Mouse (Mus musculus): ENCODE data around the gene Gm3317. TPM values are rescaled to one million over a fixed set of nuclear protein-coding genes. Genes with fewer than 3 reads are reported as not detected.
"Not testable (repeated sequence)": the region's sequence is repeated elsewhere in the genome, so short reads cannot be mapped to it uniquely, and the experiment has no call there.

Gene Gm3317
- total RNA-seq (2014; fragmentation: Nextera tagmentation): not detected in 2 replicates
- not detected in 2 replicates for total RNA-seq (2017)

- not testable (repeated sequence) for ATAC-seq (replicated peaks; ENCODE audit: low FRiP score, low TSS enrichment, poor library complexity, severe bottlenecking)
Observed at GRCm38 (mm10) chr14:5164235-5164634, at the start of gene Gm3317. Gene Gm3317, plus strand, starts transcription at chr14:5164535.

DNA sequence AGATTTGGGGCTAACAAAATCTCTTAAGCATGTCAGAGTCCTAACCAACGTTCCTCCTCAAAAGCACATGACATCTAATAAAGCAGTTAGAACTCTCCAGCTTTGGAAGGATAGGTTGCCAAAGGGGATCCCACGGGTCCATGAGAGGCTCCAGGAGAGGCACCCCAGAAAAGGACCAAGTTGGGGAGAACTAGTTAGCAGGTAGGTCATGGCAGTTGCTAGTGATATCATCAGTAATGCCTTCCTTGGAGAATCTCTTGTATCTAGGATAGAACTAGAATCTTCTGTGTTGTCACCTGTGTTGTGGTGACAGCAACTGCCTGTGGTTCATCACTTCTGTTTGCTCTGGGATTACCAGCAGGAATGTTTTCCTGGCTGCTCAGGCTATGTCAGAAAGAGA lies 33.1 kb upstream of the Gm3317 start, which contains the start of gene Gm8279:
TSS of gene Gm8279 (plus strand) at position 301 of the 400 bp plus-strand sequence.
- ATAC-seq (replicated peaks; ENCODE audit: low FRiP score, low TSS enrichment, poor library complexity, severe bottlenecking): not testable (repeated sequence)

- ATAC-seq (replicated peaks; ENCODE audit: low FRiP score, low TSS enrichment, poor library complexity, severe bottlenecking): not testable (repeated sequence)
Observed at GRCm38 (mm10) chr14:5185493-5185892, 21.2 kb downstream of the Gm3317 start, which contains the start of gene Gm8271. Gene Gm8271, plus strand, starts transcription at chr14:5185793.

Other genes with a start within 250 kb of the Gm3317 start
- not detected in 2 replicates for gene Gm8297, start 180.6 kb upstream of the Gm3317 start, total RNA-seq (2014; fragmentation: Nextera tagmentation)
- gene Gm8297, start 180.6 kb upstream of the Gm3317 start, total RNA-seq (2017): not detected in 2 replicates
- gene Gm3298, start 148.6 kb upstream of the Gm3317 start, total RNA-seq (2014; fragmentation: Nextera tagmentation): not detected in 2 replicates
- gene Gm3298, start 148.6 kb upstream of the Gm3317 start, total RNA-seq (2017): not detected in 2 replicates
- not detected in 2 replicates for gene 4930555G01Rik, start 113.9 kb upstream of the Gm3317 start, total RNA-seq (2014; fragmentation: Nextera tagmentation)
- gene 4930555G01Rik, start 113.9 kb upstream of the Gm3317 start, total RNA-seq (2017): not detected in 2 replicates
- gene Gm8281, start 93.5 kb upstream of the Gm3317 start, total RNA-seq (2014; fragmentation: Nextera tagmentation): not detected in 2 replicates
- gene Gm8281, start 93.5 kb upstream of the Gm3317 start, total RNA-seq (2017): not detected in 2 replicates
- gene Gm8279, start 33.0 kb upstream of the Gm3317 start, total RNA-seq (2014; fragmentation: Nextera tagmentation): not detected in 2 replicates
- not detected in 2 replicates for gene Gm8279, start 33.0 kb upstream of the Gm3317 start, total RNA-seq (2017)
- gene Gm8271, start 21.3 kb downstream of the Gm3317 start, total RNA-seq (2014; fragmentation: Nextera tagmentation): not detected in 2 replicates
- not detected in 2 replicates for gene Gm8271, start 21.3 kb downstream of the Gm3317 start, total RNA-seq (2017)
- gene Gm3526, start 96.0 kb downstream of the Gm3317 start, total RNA-seq (2014; fragmentation: Nextera tagmentation): not detected in 2 replicates
- gene Gm3526, start 96.0 kb downstream of the Gm3317 start, total RNA-seq (2017): not detected in 2 replicates
- gene Gm3542, start 170.4 kb downstream of the Gm3317 start, total RNA-seq (2014; fragmentation: Nextera tagmentation): not detected in 2 replicates
- not detected in 2 replicates for gene Gm3542, start 170.4 kb downstream of the Gm3317 start, total RNA-seq (2017)
- not detected in 2 replicates for gene Gm3500, start 224.5 kb downstream of the Gm3317 start, total RNA-seq (2014; fragmentation: Nextera tagmentation)
- not detected in 2 replicates for gene Gm3500, start 224.5 kb downstream of the Gm3317 start, total RNA-seq (2017)